Mouse (Mus musculus) cerebellum, postnatal 4 days (tissue): Measurements from ENCODE around the gene Lrrfip1.

Experiments used
- DNase-seq, 2 experiments: peaks; one replicate each; pipeline ENCODE4 v3.0.0; 2022; ENCODE audit warnings: low spot score in 2 of 2, mixed read lengths in 1 of 2

Lrrfip1 gene

DNA sequence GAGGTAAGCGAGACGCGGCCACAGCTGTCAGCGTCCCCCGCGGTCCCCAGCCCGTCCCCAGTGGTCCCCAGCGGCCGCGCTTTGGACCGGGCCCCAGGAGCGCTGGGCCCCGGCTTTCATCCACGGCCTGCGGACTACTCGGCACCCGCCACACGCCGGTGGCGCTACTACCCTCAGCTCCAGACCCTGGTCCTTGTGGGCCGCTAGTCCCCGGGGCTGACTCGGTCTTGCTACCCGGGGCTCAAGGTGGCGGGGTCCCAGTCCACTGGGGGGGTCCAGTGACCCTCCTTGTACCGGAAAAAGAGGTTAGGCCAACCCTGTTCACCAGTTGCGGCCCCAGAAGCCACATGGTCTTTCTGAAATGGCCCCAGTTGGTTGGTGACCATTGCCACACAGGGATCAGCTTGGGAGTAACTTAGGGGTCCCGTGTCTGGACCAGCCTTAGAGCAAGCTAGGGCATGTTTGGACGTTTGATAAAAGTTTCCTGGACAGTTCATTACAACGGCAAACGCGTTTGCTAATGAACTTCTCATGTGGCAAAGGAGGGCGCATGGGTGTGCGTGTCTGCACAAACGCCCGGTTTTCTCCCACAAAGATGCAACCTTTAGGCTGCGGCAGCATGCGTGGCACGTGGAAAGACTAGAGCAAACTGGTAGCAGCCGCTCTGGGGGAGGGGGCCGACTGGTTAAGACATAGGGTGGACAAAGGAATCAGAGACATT is 514 bp downstream of the Lrrfip1 start:
- DNase-seq, result no peak

DNA sequence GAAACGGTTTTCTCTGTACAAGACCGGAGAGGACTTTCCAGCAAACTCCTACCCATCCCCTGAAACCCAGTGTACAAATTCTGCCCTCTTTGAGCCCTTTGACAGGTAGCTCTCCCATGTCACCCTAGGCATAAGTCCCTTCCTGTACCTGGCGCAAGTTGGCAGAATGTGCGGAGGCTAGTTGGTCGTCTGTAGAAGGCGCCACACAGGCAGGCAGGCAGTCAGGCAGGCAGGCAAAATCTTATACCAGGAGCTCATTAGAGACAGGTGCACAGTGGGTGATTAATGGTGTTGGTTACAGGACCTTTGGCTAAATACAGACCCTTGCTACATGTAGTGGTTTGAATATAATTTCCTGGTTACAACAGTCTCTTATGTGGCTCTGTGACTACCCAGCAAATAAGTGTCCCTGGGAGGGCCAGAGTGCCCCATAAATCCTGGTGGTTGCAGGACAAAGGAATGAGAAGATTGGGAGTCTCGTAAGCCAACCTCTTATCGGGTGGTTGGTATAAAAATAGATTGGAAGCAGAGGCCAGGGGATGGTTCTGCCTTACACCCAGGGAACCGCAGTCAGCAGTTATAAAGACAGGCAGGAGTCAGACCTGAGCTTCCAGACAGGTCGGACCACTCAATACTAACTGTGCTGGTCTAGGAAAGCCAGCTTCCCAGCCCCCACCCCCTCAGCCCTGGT is 1.5 kb downstream of the Lrrfip1 start:
- no peak for DNase-seq

- no peak for DNase-seq
Observed at GRCm38 (mm10) chr1:91001101-91001500, 2.6 kb downstream of the Lrrfip1 start.

DNA sequence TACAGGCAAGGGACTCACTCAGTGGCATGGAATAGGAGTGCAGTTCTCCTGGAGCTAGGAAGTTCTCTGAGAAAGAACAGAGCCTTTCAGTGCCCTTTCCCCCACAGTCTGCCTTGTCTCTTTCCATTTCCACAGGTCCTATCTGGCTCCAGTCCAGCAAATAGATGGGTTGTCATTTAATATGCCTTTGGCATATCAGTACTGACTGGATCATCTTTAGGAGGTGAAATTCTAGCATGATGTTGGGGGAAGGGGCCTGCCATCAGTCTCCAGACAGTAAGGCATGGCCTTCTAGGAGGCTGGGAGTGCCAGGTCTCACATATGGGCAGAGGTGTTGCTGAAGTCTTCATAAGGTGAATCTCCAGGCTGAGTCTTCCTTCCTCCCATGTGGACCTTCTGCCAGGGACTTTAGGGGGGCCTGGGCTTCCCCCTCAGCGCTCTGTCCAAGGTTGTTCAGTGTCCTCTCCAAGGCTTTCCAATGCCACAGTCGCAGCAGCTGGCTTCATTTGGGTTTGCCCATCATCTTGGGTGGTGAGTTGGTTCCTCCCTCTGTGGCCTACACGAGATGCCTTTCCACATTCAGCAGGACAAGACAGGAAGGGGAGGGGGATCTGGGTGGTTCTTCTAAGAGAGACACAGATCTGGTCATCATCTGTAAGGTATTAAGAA is 3.5 kb downstream of the Lrrfip1 start:
- DNase-seq, result no peak

GRCm38 (mm10) chr1:91002641-91003040 is 4.1 kb downstream of the Lrrfip1 start:
- DNase-seq, result no peak

- no peak for DNase-seq
Observed at GRCm38 (mm10) chr1:91003522-91004253, 5.2 kb downstream of the Lrrfip1 start.

GRCm38 (mm10) chr1:91006037-91006436 is 7.5 kb downstream of the Lrrfip1 start:
- no peak for DNase-seq

GRCm38 (mm10) chr1:91006708-91007107 is 8.2 kb downstream of the Lrrfip1 start:
- DNase-seq, result no peak

- no peak for DNase-seq
Observed at GRCm38 (mm10) chr1:91008147-91008682, 9.7 kb downstream of the Lrrfip1 start.

- no peak for DNase-seq
Observed at GRCm38 (mm10) chr1:91008746-91009145, 10.2 kb downstream of the Lrrfip1 start.

- DNase-seq, result no peak
Observed at GRCm38 (mm10) chr1:91009266-91009665, 10.7 kb downstream of the Lrrfip1 start.

- DNase-seq, result no peak
Observed at GRCm38 (mm10) chr1:91010216-91010615, 11.7 kb downstream of the Lrrfip1 start.

GRCm38 (mm10) chr1:91010716-91011115 is 12.2 kb downstream of the Lrrfip1 start:
- DNase-seq, result no peak

DNA sequence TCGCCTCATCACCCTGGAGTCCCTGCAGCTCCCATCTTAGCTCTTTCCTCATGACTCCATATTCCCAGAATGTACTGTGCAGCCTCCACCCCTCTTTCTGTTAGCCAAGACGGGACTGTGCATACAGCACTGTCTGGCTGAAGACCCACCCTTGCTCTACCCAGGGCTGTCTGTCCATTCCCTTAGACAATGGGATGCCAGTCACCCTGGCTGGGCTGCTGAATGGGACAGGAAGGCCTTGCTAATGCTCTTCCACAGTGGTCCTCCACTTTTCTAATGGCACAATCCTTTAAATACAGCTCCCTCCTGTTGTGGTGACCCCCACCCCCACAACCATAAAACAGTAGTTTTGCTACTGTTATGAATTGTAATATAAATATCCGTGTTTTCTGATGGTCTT is 12.8 kb downstream of the Lrrfip1 start:
- DNase-seq, result no peak

DNA sequence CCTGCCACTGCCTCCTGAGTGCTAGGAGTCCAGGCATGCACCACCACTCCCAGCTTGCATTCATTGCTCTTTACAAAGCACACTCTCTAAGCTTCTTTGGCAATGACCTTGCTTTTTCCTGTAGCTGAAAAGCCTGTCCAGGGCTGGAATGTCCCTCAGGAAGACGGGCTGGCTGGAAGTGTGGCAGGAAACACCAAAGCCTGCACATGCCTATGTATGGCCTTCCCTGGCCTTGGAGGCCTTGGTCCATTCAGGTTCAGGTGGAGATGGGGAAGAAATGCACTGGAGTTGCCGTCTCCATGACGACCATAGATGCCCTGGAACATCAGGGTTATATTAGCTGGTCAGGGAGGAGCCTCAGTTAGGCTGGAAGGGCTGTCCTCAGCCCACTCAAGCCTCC is 15.3 kb downstream of the Lrrfip1 start:
- no peak for DNase-seq

- DNase-seq, result no peak
Observed at GRCm38 (mm10) chr1:91015571-91015970, 17.0 kb downstream of the Lrrfip1 start.

DNA sequence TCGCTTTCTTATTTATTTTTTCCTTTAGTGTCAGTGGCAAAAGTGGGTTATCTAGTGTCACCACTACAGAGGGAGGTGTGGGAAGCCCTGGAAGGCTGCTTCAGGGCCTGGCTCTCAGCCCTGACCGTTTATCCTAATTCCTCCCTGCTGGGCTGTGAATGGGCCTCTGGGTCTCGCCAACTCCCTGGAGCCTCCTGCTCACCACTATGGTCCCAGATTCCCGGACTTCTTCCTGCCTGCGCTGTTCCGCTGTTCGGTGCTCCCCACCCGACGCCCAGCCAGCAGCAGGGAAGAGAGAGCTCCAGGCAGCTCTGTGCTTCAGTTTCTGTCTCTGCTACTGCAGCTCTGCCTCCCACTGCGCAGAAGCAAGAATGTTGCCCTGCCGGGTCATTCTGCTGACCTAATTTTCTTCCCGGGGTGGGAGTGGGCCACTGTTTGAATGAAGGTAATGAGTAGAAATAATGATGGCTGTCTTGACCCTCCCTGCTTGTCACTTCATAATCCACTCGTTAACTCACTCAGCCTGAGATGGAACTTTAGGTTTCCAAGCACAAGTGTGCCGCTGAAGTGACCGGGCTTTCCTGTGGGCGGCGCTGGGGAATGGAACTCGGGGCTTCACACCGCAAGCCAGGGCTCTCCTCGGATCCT is 18.7 kb downstream of the Lrrfip1 start:
- DNase-seq, result peak in 1 of 2 experiments; percentile 8

- DNase-seq, result no peak
Observed at GRCm38 (mm10) chr1:91019346-91019745, 20.8 kb downstream of the Lrrfip1 start.

DNA sequence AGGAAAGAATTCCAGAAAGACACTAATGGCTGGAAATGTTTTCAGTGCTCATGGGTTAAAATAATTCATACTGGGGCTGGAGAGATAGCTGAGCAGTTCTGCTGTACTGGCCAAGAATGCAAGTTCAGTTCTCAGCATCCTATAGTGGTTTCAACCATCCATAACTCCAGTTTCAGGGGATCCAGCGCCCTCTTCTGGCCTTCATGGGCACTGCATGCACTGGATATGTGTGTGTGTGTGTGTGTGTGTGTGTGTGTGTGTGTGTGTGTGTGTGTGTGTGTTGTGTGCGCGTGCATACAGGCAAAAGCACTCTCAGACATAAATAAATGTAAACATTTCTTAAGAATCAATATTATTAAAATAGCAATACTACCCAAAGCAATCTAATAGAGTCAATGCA is 22.8 kb downstream of the Lrrfip1 start:
- DNase-seq, result peak in 1 of 2 experiments; percentile 8

DNA sequence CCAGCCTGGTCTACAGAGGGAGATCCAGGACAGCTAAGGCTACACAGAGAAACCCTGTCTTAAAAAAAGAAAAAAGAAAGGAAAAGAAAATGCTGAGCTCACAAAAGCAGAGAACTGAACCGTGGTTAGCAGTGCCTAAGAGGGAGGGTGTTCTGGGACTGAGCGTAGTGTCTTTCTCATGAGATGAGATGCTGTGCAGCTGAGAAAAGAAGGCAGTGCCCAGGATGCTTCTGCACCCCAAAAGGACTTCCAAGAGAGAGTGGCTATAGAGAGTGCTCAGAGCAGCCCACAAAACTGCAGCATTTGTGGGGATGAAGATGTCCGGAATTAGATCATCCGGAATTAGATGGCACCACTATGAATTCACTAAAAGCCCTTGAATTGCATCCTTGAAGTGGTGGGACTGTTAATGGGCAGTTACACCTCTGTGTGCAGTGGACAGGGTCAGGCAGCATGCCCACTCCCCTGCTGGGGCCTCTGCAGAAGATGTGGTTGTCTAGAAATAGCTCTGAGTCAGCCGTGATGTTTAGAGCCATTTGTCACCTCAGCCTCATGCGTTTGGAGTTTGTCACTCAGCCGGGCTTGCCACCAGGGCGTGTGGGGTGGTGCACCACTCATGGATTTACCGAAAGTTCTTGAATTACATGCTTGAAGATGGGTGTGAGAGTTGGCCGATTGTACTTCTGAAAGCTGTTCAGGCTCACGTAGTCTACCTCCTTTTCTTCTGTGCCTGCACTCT is 23.8 kb downstream of the Lrrfip1 start:
- no peak for DNase-seq

GRCm38 (mm10) chr1:91023230-91023629 is 24.7 kb downstream of the Lrrfip1 start:
- DNase-seq, result no peak
